Mouse (Mus musculus) forebrain, embryonic 11.5 days (tissue): ENCODE data around the gene Ttl. TPM values are rescaled to one million over a fixed set of nuclear protein-coding genes. Genes with fewer than 3 reads are reported as not detected.

Source experiments
- ATAC-seq: fragments of 200-750 bp; cut with Nextera tagmentation; replicated peaks from 2 replicates; pipeline ENCODE4 v1.8.0; 2017; ENCODE audit warnings: moderate TSS enrichment; ENCODE audit not compliant: low FRiP score
- DNase-seq: peaks from one replicate; pipeline ENCODE4 v3.0.0-alpha.2; 2017; ENCODE audit warnings: low spot score
- H3K27ac ChIP-seq: fragments of 300-500 bp; sonication (generic); 2 replicates; pipeline ENCODE4 v1.5.1; 2014; ENCODE audit warnings: low read depth, low read length
- H3K27me3 ChIP-seq: fragments of 300-500 bp; sonication (generic); 2 replicates; pipeline ENCODE4 v1.6.1; 2014; ENCODE audit warnings: mild to moderate bottlenecking, low read length, mixed read lengths; ENCODE audit not compliant: control insufficient read depth, insufficient read depth
- H3K36me3 ChIP-seq: fragments of 300-500 bp; sonication (generic); 2 replicates; pipeline ENCODE4 v1.6.1; 2014; ENCODE audit warnings: mild to moderate bottlenecking, low read length, moderate library complexity, mixed read lengths; ENCODE audit not compliant: control insufficient read depth, insufficient read depth
- H3K4me1 ChIP-seq: fragments of 300-500 bp; sonication (generic); replicated peaks from 2 replicates; pipeline ENCODE4 v1.6.1; 2014; ENCODE audit warnings: low read length, mixed read lengths; ENCODE audit not compliant: control insufficient read depth, insufficient read depth
- H3K4me2 ChIP-seq: fragments of 300-500 bp; sonication (generic); 2 replicates; pipeline ENCODE4 v1.6.1; 2014; ENCODE audit warnings: low read depth, mild to moderate bottlenecking, low read length, moderate library complexity, mixed read lengths; ENCODE audit not compliant: severe bottlenecking
- H3K4me3 ChIP-seq: fragments of 300-500 bp; sonication (generic); 2 replicates; pipeline ENCODE4 v1.5.1; 2014; ENCODE audit warnings: low read depth, low read length
- H3K9ac ChIP-seq: fragments of 300-500 bp; sonication (generic); 2 replicates; pipeline ENCODE4 v1.6.1; 2014; ENCODE audit warnings: low read length
- H3K9me3 ChIP-seq: fragments of 300-500 bp; sonication (generic); 2 replicates; pipeline ENCODE4 v1.6.1; 2016; ENCODE audit warnings: low read length, mixed read lengths; ENCODE audit not compliant: control insufficient read depth
- WGBS: fragments of 180-500 bp; shearing (Covaris S2); extraction: QIAGEN DNeasy Blood & Tissue Kit; methylation state at CpG from one replicate; pipeline ENCODE4 v1.1.7; 2014; 5-methylcytosine and 5-hydroxymethylcytosine counted together
- polyA plus RNA-seq: library from polyadenylated mRNA; unstranded; fragments of >200 nt; fragmentation: Nextera tagmentation; extraction: Ambion mirVana; gene quantifications from 2 replicates; pipeline ENCODE4 v1.2.1, GENCODE M21; 2014

Ttl gene
- polyA plus RNA-seq, 1 experiment from 2014 or later = 16.7 TPM

DNA sequence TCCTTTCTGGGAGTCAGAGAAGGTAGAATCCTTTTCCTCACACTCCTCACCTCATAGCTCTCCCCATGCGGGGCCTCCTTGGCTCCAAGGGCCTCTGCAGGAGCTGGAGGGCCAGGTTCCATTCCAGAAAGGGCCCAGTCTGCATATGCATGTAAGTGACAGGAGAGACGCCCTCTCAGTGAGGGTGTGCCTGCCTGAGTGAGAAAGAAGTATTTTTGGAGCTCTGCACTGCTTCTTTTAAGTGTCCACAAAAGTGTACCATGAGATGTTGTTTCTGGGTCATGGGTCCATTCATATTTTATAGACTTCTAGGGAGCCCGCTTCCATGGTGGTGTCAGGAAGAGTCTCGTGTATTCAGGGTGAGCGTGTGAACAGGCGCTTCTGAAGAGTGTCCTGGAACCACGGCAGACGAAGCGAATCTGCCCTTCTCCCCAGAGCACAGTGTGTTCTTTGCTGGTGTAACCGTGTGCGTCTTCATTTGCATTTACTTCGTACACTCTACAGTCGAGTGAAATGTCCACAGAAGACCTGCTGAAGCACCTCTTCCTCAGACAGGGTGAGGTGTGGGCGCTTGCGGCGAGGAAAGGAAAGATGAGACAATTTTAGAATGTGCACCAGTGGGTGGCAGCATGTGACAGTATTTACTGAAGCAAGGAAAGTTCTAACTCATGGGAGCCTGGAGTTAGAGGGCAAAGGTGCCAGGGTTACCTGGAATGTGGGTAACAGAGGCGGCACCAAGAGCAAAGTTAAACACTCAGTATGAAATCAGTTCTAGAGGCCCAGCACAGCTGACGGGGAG, 28.4 kb downstream of the Ttl start:
- Histone ChIP-seq H3K36me3 (no peaks in the 10 kb centered on the region; the same call in 1 of the 2 replicates), H3K9ac (no peak overlapping the region), H3K4me2 (no peak overlapping the region), H3K4me3 (no peak overlapping the region), H3K9me3 (no peaks in the 10 kb centered on the region), H3K27me3 (no peaks in the 10 kb centered on the region), H3K4me1 (no peaks in the 10 kb centered on the region), H3K27ac (no peak overlapping the region)
- WGBS = 91% methylated on average over 18 of the region's 18 CpGs
- ATAC-seq (no peak), DNase-seq (no peak)

DNA sequence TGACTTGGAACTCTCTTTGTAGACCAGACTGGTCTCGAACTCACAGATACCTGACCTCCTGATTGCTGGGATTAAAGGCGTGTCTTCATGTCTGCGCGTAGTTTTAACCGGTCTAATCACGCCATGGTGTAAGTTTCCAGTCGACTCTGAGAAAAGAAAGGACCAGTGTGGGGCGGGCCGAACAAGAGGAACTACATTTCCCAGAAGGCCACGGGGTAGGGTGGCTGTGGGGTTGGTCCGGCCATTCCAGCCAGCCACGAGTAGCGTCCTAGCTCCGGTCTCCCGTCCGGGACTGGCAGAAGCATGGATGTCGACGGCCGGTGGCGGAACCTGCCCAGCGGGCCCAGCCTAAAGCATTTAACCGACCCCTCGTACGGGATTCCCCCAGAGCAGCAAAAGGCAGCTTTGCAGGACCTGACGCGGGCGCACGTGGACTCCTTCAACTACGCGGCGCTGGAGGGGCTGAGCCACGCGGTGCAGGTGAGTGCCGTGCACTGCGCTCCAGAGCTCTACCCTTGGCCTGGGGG, 35.1 kb downstream of the Ttl start, which contains the start of gene Polr1b:
TSS of gene Polr1b (plus strand) at position 212 of the 527 bp plus-strand sequence.
- Histone ChIP-seq H3K27ac (no peak within 1 kb of the TSS), H3K27me3 (no peaks in the 10 kb centered on the region), H3K9me3 (no peaks in the 10 kb centered on the region), H3K4me2 (peak within 1 kb of the TSS; percentile 74), H3K4me1 (no peaks in the 10 kb centered on the region), H3K9ac (peak within 1 kb of the TSS; percentile 77), H3K36me3 (peaks cover 2% of the 10 kb centered on the region), H3K4me3 (peak within 1 kb of the TSS; percentile 73)
- ATAC-seq = peak; percentile 99
- peak; percentile 94 for DNase-seq
- WGBS = 0% methylated on average over 35 of the region's 35 CpGs

DNA sequence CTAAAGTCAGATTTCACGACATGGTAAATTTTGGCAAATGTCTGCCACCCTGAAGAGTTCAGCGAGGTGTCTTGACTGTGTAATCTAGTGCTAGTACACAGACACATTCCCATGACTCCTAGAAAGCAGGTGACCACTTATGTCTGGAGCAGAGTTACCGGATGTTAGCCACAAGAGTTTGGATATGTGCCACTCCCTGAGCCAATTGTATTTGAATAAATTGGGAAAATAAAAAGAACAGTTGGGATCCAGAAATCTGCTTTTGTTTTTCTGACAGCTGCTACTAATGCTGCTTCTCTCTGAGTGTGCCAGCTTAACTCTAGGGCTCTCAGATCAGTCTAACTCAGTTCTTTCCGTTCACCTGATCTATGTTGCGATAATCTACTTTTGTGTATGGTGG, 47.2 kb downstream of the Ttl start:
- Histone ChIP-seq H3K27me3 (no peaks in the 10 kb centered on the region), H3K9me3 (no peaks in the 10 kb centered on the region), H3K27ac (no peak overlapping the region), H3K4me3 (no peak overlapping the region), H3K9ac (no peak overlapping the region), H3K4me2 (no peak overlapping the region), H3K4me1 (no peaks in the 10 kb centered on the region), H3K36me3 (peaks cover 8% of the 10 kb centered on the region; the same call in 1 of the 2 replicates)
- ATAC-seq (no peak), DNase-seq (no peak)
- WGBS = 95% methylated on average over 5 of the region's 5 CpGs

DNA sequence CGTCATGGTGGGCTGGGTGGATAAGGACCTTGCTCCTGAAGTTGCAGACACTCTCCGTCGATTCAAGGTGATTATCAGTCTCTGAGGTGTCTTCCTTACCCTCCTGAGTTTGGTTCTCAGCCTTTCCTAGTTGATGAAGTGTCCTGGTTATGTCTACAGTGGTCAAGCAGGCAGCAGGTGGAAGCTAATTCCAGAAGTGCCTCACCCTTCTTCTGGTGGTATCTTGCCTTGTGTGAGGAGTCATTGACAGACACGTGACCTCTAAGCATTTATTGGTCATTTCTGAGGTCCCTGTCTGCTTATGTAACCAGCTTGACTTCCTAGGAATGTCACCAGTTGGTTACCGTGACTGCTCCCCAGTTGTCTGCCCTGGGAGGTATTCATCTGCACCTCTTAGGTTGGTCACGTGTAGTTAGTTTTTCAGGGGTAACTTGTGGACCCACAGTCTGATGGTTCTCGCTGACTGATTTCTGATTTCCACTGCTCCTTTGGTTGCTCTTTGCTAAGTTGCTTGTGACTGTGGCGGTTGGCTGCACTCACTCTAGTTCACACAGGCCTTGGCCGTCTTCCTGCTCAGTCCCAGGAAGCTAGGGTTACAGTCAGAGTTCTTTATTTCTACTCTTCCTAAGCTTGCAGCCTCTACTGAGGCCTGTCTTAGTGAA, 50.1 kb downstream of the Ttl start:
- H3K27me3 ChIP-seq = no peaks in the 10 kb centered on the region
- 93% methylated on average over 9 of the region's 9 CpGs for WGBS
- no peak overlapping the region for H3K4me3 ChIP-seq
- peaks cover 10% of the 10 kb centered on the region; the same call in 1 of the 2 replicates for H3K36me3 ChIP-seq
- ATAC-seq = no peak
- H3K9me3 ChIP-seq = no peaks in the 10 kb centered on the region
- no peak for DNase-seq
- H3K4me2 ChIP-seq = no peak overlapping the region
- H3K27ac ChIP-seq = no peak overlapping the region
- no peak overlapping the region for H3K9ac ChIP-seq
- H3K4me1 ChIP-seq = no peaks in the 10 kb centered on the region

DNA sequence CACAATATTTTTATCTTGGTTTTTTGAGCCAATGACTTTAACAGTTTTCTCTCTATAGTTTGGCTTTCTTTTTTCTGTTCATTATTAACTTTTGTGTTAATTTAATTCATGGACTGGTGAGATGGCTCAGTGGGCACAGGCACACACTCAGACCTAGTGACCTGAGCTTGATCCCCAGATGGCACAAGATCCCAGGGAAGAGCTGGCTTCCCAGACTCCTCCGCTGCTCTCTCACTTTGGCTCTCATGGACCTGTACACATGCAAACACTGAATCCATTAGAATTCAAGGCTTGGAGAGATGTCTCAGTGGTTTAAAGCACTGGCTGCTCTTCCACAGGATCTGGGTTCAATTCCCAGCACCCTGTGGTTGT, 50.6 kb downstream of the Ttl start:
- Histone ChIP-seq H3K9ac (no peak overlapping the region), H3K4me1 (no peaks in the 10 kb centered on the region), H3K27me3 (no peaks in the 10 kb centered on the region), H3K4me3 (no peak overlapping the region), H3K9me3 (no peaks in the 10 kb centered on the region), H3K36me3 (peaks cover 10% of the 10 kb centered on the region; the same call in 1 of the 2 replicates), H3K4me2 (no peak overlapping the region), H3K27ac (no peak overlapping the region)
- 96% methylated on average over 1 of the region's 1 CpGs for WGBS
- DNase-seq (no peak), ATAC-seq (no peak)

DNA sequence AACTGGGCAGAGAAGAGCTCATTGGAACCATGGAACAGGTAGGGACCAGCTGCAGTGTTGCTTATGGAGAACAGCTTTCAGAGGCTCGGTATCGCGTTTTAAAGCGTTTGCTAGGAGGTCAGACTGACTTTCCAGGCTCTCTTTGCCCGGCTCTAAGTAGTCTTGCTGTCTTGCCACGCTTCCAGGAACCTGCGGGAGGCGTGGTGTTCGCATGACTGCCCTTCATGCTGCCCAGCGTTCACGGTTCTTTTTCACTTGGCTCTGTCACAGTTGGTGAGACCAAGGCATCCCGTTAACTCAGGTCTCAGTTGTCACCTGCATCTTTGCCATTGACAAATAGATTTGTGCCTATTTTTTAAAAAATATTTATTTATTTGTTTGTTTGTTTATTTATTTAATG, 52.3 kb downstream of the Ttl start:
- H3K9ac ChIP-seq = no peak overlapping the region
- ATAC-seq (no peak), DNase-seq (no peak)
- H3K27me3 ChIP-seq = no peaks in the 10 kb centered on the region
- no peak overlapping the region for H3K4me2 ChIP-seq
- H3K4me1 ChIP-seq = no peaks in the 10 kb centered on the region
- 96% methylated on average over 12 of the region's 12 CpGs for WGBS
- H3K36me3 ChIP-seq = peaks cover 10% of the 10 kb centered on the region; the same call in 1 of the 2 replicates
- H3K9me3 ChIP-seq = no peaks in the 10 kb centered on the region
- H3K4me3 ChIP-seq = no peak overlapping the region
- H3K27ac ChIP-seq = no peak overlapping the region

DNA sequence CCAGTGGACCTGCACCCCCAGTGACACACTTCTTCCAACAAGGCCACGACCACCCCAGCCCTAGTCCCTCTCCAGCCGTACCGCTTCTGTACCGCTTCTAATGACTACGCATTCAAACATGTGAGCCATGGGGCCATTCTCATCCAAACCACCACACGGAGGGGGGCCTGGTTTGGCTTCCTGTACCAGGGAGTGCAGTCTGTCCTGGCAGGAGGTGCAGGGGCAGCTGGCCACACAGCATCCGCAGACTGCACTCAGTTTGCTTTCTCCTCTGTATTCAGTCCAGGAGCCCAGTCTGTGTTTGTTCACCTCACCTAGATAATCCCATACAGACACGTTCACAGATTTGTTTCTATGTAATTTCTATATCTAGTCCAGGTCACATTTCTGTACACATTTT, 56.2 kb downstream of the Ttl start:
- Histone ChIP-seq H3K36me3 (peaks cover 4% of the 10 kb centered on the region; the same call in 1 of the 2 replicates), H3K27me3 (no peaks in the 10 kb centered on the region), H3K9ac (no peak overlapping the region), H3K27ac (no peak overlapping the region), H3K9me3 (no peaks in the 10 kb centered on the region), H3K4me1 (no peaks in the 10 kb centered on the region), H3K4me3 (no peak overlapping the region), H3K4me2 (no peak overlapping the region)
- WGBS = 95% methylated on average over 8 of the region's 8 CpGs
- no peak for DNase-seq
- no peak for ATAC-seq

DNA sequence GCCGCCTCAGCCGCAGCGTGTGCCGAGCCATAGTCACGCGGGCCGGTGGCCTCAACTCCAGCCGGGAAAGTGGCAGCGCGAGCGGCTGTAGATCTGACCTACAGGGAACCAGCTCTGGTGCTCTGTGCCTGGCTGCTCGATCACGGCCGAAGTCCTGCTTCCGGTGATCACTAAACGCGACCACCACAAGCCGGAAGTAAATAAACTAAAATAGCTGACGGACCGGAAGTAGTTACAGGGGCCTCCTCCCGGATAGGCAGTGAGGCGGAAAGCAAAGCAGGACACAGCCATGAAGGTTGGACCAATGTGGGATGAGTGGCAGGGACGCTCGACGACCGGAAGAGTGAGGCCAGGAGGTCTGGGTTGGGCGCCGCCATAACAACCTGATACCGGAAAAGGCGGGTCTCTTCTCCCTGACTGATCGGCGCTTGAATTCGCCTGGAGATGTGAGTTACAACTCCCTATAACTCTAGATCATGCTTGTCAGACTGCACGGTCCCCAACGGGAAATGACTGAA, 63.7 kb downstream of the Ttl start, which contains the start of gene Chchd5:
TSS of gene Chchd5 (plus strand) at position 289 of the 518 bp plus-strand sequence.
- Histone ChIP-seq H3K4me2 (peak within 1 kb of the TSS; percentile 76), H3K9ac (peak within 1 kb of the TSS; percentile 76), H3K27me3 (no peaks in the 10 kb centered on the region), H3K9me3 (no peaks in the 10 kb centered on the region), H3K4me1 (peaks cover 3% of the 10 kb centered on the region; the same call in 1 of the 2 replicates), H3K27ac (peak within 1 kb of the TSS; percentile 63), H3K4me3 (peak within 1 kb of the TSS; percentile 60), H3K36me3 (peaks cover 14% of the 10 kb centered on the region)
- under 1% methylated on average over 35 of the region's 35 CpGs for WGBS
- DNase-seq (peak; percentile 93), ATAC-seq (peak; percentile 99)
